Mouse (Mus musculus): ENCODE results near the gene Krtap4-7. TPM values are rescaled to one million over a fixed set of nuclear protein-coding genes. Genes with fewer than 3 reads are reported as not detected.

The Krtap4-7 gene
- total RNA-seq, 1 experiment: not detected

DNA sequence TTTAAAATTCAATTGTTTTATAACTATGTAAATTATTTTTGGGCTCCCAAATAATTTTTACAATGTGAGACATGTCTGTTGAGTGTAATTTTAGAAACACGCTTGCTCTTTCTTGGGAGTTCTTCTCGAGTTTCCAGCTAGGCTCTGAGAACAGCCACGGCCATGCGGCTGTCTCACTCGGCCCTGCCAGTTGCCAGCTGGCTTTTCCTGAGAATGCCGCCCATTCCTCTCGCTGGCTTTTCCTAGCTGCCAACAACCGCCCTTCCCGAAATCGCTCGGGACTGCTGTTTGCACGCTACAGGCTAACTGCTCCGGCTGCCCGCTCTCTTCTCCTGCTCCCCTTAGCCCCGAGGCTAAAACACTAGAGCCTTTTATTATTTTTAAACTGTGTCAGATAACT, 2.6 kb upstream of the Krtap4-7 start:
- no peaks in the 10 kb centered on the region for H3K4me1 ChIP-seq (ENCODE audit: control insufficient read depth in 2 of 2, insufficient read depth in 2 of 2, low read length in 2 of 2, poor library complexity in 1 of 2)
- no peak for TF ChIP-seq ZNF384 (IDR thresholded peaks at IDR 0.05; ENCODE audit: low read depth, low read length)
- TF ChIP-seq MAFK (IDR thresholded peaks at IDR 0.05; ENCODE audit: insufficient read depth, low read depth, low read length): no peak
- no peak for TF ChIP-seq HCFC1 (IDR thresholded peaks at IDR 0.05; ENCODE audit: borderline replicate concordance, insufficient read depth, low read length)
- no peak for TF ChIP-seq ZC3H11A (IDR thresholded peaks at IDR 0.05; ENCODE audit: borderline replicate concordance, low read depth, low read length)
- TF ChIP-seq CHD2 (IDR thresholded peaks at IDR 0.05; ENCODE audit: low read depth, low read length): no peak
- H3K36me3 ChIP-seq (ENCODE audit: control insufficient read depth, insufficient read depth, low read length, poor library complexity, severe bottlenecking): no peaks in the 10 kb centered on the region
- no peaks in the 10 kb centered on the region for H3K9me3 ChIP-seq (ENCODE audit: control insufficient read depth, insufficient read depth, low read depth, low read length)
- H3K27ac ChIP-seq (ENCODE audit: insufficient read depth, low read depth, low read length, poor library complexity, severe bottlenecking): no peak overlapping the region
- no peak overlapping the region for H3K4me3 ChIP-seq (ENCODE audit: insufficient read depth in 1 of 2, low read depth in 1 of 2, low read length in 2 of 2, poor library complexity in 1 of 2, severe bottlenecking in 1 of 2)
- in situ Hi-C loops (cut with MboI; ENCODE audit: low sequenced_read_pairs in 2 of 2, unreplicated experiment in 2 of 2): no loop called here
- no peak for DNase-seq (ENCODE audit: low read depth, low spot score)
- H3K9ac ChIP-seq (ENCODE audit: insufficient read depth, low read depth, low read length, poor library complexity, severe bottlenecking): no peak overlapping the region

DNA sequence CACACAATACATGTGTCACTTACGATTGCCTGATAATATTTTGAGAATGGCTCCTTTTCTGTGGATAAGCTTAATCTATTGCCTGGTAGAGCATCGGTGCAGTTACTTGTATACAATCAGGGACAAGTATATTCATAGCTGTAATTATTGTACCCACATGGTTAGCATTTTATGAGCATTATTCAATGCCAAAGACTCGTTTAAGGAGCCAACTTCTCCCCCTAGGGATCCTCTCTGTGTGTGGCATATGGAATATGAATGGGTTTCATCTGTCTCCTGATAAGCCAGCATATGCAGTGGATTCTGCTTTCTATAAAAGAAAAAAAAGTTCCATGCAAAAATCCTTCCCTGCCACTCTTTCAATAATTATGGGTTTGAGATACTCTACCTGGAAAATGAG, 462 bp upstream of the Krtap4-7 start:
- H3K9ac ChIP-seq (ENCODE audit: insufficient read depth, low read depth, low read length, poor library complexity, severe bottlenecking): no peak overlapping the region
- no peaks in the 10 kb centered on the region for H3K36me3 ChIP-seq (ENCODE audit: control insufficient read depth, insufficient read depth, low read length, poor library complexity, severe bottlenecking)
- H3K4me1 ChIP-seq (ENCODE audit: control insufficient read depth in 2 of 2, insufficient read depth in 2 of 2, low read length in 2 of 2, poor library complexity in 1 of 2): no peaks in the 10 kb centered on the region
- H3K27ac ChIP-seq (ENCODE audit: insufficient read depth, low read depth, low read length, poor library complexity, severe bottlenecking): no peak overlapping the region
- TF ChIP-seq MAFK (IDR thresholded peaks at IDR 0.05; ENCODE audit: insufficient read depth, low read depth, low read length): no peak
- TF ChIP-seq ZNF384 (IDR thresholded peaks at IDR 0.05; ENCODE audit: low read depth, low read length): no peak
- no peak for TF ChIP-seq ZC3H11A (IDR thresholded peaks at IDR 0.05; ENCODE audit: borderline replicate concordance, low read depth, low read length)
- TF ChIP-seq HCFC1 (IDR thresholded peaks at IDR 0.05; ENCODE audit: borderline replicate concordance, insufficient read depth, low read length): no peak
- no peak for TF ChIP-seq CHD2 (IDR thresholded peaks at IDR 0.05; ENCODE audit: low read depth, low read length)
- H3K9me3 ChIP-seq (ENCODE audit: control insufficient read depth, insufficient read depth, low read depth, low read length): no peaks in the 10 kb centered on the region
- in situ Hi-C loops (cut with MboI; ENCODE audit: low sequenced_read_pairs in 2 of 2, unreplicated experiment in 2 of 2): no loop called here
- H3K4me3 ChIP-seq (ENCODE audit: insufficient read depth in 1 of 2, low read depth in 1 of 2, low read length in 2 of 2, poor library complexity in 1 of 2, severe bottlenecking in 1 of 2): no peak overlapping the region
- DNase-seq (ENCODE audit: low read depth, low spot score): no peak

DNA sequence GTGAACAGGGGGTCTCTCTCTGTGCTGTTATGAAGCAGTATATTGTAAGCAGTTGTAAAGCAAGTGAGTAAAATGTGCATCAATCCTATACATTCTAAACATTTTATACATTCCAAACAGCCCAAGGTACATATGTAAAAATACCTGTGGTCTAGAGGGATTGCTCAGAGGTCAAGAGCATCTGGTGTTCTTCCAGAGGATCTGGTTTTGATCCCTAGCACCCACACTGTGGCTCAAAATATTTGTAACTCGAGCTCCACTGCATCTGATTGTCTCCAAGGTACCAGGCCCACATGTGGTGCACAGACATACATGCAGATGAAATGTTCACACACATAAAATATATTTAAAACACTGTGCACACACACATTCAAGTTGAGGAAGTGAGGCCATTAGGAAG, 3.0 kb downstream of the Krtap4-7 start:
- H3K9me3 ChIP-seq (ENCODE audit: control insufficient read depth, insufficient read depth, low read depth, low read length): no peaks in the 10 kb centered on the region
- H3K27ac ChIP-seq (ENCODE audit: insufficient read depth, low read depth, low read length, poor library complexity, severe bottlenecking): no peak overlapping the region
- DNase-seq (ENCODE audit: low read depth, low spot score): no peak
- no peaks in the 10 kb centered on the region for H3K4me1 ChIP-seq (ENCODE audit: control insufficient read depth in 2 of 2, insufficient read depth in 2 of 2, low read length in 2 of 2, poor library complexity in 1 of 2)
- H3K9ac ChIP-seq (ENCODE audit: insufficient read depth, low read depth, low read length, poor library complexity, severe bottlenecking): no peak overlapping the region
- no peak overlapping the region for H3K4me3 ChIP-seq (ENCODE audit: insufficient read depth in 1 of 2, low read depth in 1 of 2, low read length in 2 of 2, poor library complexity in 1 of 2, severe bottlenecking in 1 of 2)
- H3K36me3 ChIP-seq (ENCODE audit: control insufficient read depth, insufficient read depth, low read length, poor library complexity, severe bottlenecking): no peaks in the 10 kb centered on the region
- TF ChIP-seq HCFC1 (IDR thresholded peaks at IDR 0.05; ENCODE audit: borderline replicate concordance, insufficient read depth, low read length): no peak
- in situ Hi-C loops (cut with MboI; ENCODE audit: low sequenced_read_pairs in 2 of 2, unreplicated experiment in 2 of 2): no loop called here

DNA sequence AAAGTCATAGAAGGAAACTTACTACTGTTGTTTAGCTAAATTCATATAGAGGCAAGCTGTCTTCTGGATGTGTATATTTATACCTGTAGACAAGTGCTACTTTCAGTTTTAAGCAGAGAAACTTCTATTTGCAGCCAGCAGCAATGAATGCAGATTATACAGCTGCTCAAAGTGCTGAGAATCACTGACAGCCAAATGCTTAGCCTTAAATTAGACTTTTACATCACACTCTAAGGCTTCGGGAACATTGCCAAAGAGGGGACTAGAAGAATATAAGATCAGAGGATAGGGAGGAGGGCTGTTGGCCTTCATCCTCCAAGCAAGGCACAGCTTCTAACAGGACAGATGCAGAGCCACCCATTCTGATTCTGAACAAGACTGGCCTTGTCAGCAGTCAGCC, 6.8 kb downstream of the Krtap4-7 start:
- Histone ChIP-seq H3K4me3 (ENCODE audit: insufficient read depth in 1 of 2, low read depth in 1 of 2, low read length in 2 of 2, poor library complexity in 1 of 2, severe bottlenecking in 1 of 2) (no peak overlapping the region), H3K27ac (ENCODE audit: insufficient read depth, low read depth, low read length, poor library complexity, severe bottlenecking) (no peak overlapping the region), H3K9me3 (ENCODE audit: control insufficient read depth, insufficient read depth, low read depth, low read length) (no peaks in the 10 kb centered on the region), H3K4me1 (ENCODE audit: control insufficient read depth in 2 of 2, insufficient read depth in 2 of 2, low read length in 2 of 2, poor library complexity in 1 of 2) (no peaks in the 10 kb centered on the region), H3K9ac (ENCODE audit: insufficient read depth, low read depth, low read length, poor library complexity, severe bottlenecking) (no peak overlapping the region), H3K36me3 (ENCODE audit: control insufficient read depth, insufficient read depth, low read length, poor library complexity, severe bottlenecking) (no peaks in the 10 kb centered on the region)
- in situ Hi-C loops (cut with MboI; ENCODE audit: low sequenced_read_pairs in 2 of 2, unreplicated experiment in 2 of 2): no loop called here
- DNase-seq (ENCODE audit: low read depth, low spot score): no peak
- TF ChIP-seq ZNF384 (IDR thresholded peaks at IDR 0.05; ENCODE audit: low read depth, low read length) (no peak), HCFC1 (IDR thresholded peaks at IDR 0.05; ENCODE audit: borderline replicate concordance, insufficient read depth, low read length) (no peak), MAFK (IDR thresholded peaks at IDR 0.05; ENCODE audit: insufficient read depth, low read depth, low read length) (no peak), CHD2 (IDR thresholded peaks at IDR 0.05; ENCODE audit: low read depth, low read length) (no peak), ZC3H11A (IDR thresholded peaks at IDR 0.05; ENCODE audit: borderline replicate concordance, low read depth, low read length) (no peak)

DNA sequence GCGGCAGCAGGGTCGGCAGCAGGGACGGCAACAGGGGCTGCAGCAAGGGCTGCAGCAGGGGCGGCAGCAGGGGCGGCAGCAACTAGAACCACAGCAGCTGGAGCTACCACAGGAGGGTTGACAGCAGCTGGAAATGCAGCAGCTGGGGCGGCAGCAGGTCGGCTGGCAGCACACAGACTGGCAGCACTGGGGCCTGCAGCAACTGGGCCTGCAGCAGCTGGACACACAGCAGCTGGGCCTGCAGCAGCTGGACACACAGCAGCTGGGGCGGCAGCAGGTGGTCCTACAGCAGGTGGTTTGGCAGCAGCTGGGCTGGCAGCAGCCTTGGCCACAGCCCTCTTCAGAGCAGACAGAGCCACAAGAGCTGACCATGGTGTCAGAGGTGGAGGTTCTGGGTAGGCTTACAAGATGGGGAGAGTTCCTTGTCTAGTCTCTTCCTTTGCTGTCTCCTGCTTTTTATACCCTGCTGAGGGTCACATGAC, 9.2 kb downstream of the Krtap4-7 start, which contains the start of gene Krtap4-2:
TSS of gene Krtap4-2 (minus strand) at position 432 of the 482 bp plus-strand sequence.
- TF ChIP-seq MAFK (IDR thresholded peaks at IDR 0.05; ENCODE audit: insufficient read depth, low read depth, low read length): no peak
- TF ChIP-seq CHD2 (IDR thresholded peaks at IDR 0.05; ENCODE audit: low read depth, low read length): no peak
- no peak for TF ChIP-seq ZNF384 (IDR thresholded peaks at IDR 0.05; ENCODE audit: low read depth, low read length)
- TF ChIP-seq ZC3H11A (IDR thresholded peaks at IDR 0.05; ENCODE audit: borderline replicate concordance, low read depth, low read length): no peak
- TF ChIP-seq HCFC1 (IDR thresholded peaks at IDR 0.05; ENCODE audit: borderline replicate concordance, insufficient read depth, low read length): no peak
- H3K36me3 ChIP-seq (ENCODE audit: control insufficient read depth, insufficient read depth, low read length, poor library complexity, severe bottlenecking): no peaks in the 10 kb centered on the region
- no peaks in the 10 kb centered on the region for H3K4me1 ChIP-seq (ENCODE audit: control insufficient read depth in 2 of 2, insufficient read depth in 2 of 2, low read length in 2 of 2, poor library complexity in 1 of 2)
- no peak within 1 kb of the TSS for H3K9ac ChIP-seq (ENCODE audit: insufficient read depth, low read depth, low read length, poor library complexity, severe bottlenecking)
- DNase-seq (ENCODE audit: low read depth, low spot score): no peak
- no peak within 1 kb of the TSS for H3K27ac ChIP-seq (ENCODE audit: insufficient read depth, low read depth, low read length, poor library complexity, severe bottlenecking)
- H3K4me3 ChIP-seq (ENCODE audit: insufficient read depth in 1 of 2, low read depth in 1 of 2, low read length in 2 of 2, poor library complexity in 1 of 2, severe bottlenecking in 1 of 2): no peak within 1 kb of the TSS
- H3K9me3 ChIP-seq (ENCODE audit: control insufficient read depth, insufficient read depth, low read depth, low read length): no peaks in the 10 kb centered on the region
- in situ Hi-C loops (cut with MboI; ENCODE audit: low sequenced_read_pairs in 2 of 2, unreplicated experiment in 2 of 2): no loop called here
